Mouse (Mus musculus) spleen, postnatal 14 days (tissue): ENCODE measurements at regions not wholly inside any gene's neighbourhood (a gene's known extent, or its start where the extent isn't known, plus 50 kb on each side); places are given as distances from the start of the nearest gene placed in this dataset.

Source experiments
- DNase-seq, 2 experiments: peaks; one replicate each; pipeline ENCODE4 v3.0.0; 2021 to 2022; ENCODE audit warnings: low spot score in 2 of 2

- no peak for DNase-seq
These were observed 57.8 kb upstream of the Zfand5 start for GRCm38 (mm10) chr19:21214253-21214652.

GRCm38 (mm10) chr19:21193461-21193860 is 78.6 kb upstream of the Zfand5 start:
- DNase-seq, result no peak

- no peak for DNase-seq
These were observed 79.5 kb upstream of the Zfand5 start for GRCm38 (mm10) chr19:21192576-21192975.

GRCm38 (mm10) chr19:21189216-21189615 is 82.9 kb upstream of the Zfand5 start:
- DNase-seq, result no peak

GRCm38 (mm10) chr19:21186656-21187055 is 85.4 kb upstream of the Zfand5 start:
- DNase-seq, result no peak

GRCm38 (mm10) chr19:21186016-21186415 is 86.1 kb upstream of the Zfand5 start:
- DNase-seq, result no peak

- DNase-seq, result no peak
These were observed 89.0 kb upstream of the Zfand5 start for GRCm38 (mm10) chr19:21183028-21183427.

GRCm38 (mm10) chr19:21179886-21180285 is 92.2 kb upstream of the Zfand5 start:
- no peak for DNase-seq

- no peak for DNase-seq
These were observed 96.6 kb upstream of the Zfand5 start for GRCm38 (mm10) chr19:21175426-21175831.

- DNase-seq, result no peak
These were observed 97.4 kb upstream of the Zfand5 start for GRCm38 (mm10) chr19:21174636-21175035.

GRCm38 (mm10) chr19:21173896-21174483 is 98.1 kb upstream of the Zfand5 start:
- DNase-seq, result peak in 1 of 2 experiments; percentile 4

GRCm38 (mm10) chr19:21171191-21171590 is 100.9 kb upstream of the Zfand5 start:
- no peak for DNase-seq

GRCm38 (mm10) chr19:21170785-21171184 is 101.3 kb upstream of the Zfand5 start:
- no peak for DNase-seq

GRCm38 (mm10) chr19:21166939-21167338 is 105.1 kb upstream of the Zfand5 start:
- no peak for DNase-seq

GRCm38 (mm10) chr19:21166465-21166860 is 105.6 kb upstream of the Zfand5 start:
- DNase-seq, result no peak

GRCm38 (mm10) chr19:21165763-21166464 is 106.2 kb upstream of the Zfand5 start:
- DNase-seq, result no peak

GRCm38 (mm10) chr19:21163978-21164377 is 108.1 kb upstream of the Zfand5 start:
- no peak for DNase-seq

- no peak for DNase-seq
These were observed 111.1 kb upstream of the Zfand5 start for GRCm38 (mm10) chr19:21160946-21161345.

- no peak for DNase-seq
These were observed 112.6 kb upstream of the Zfand5 start for GRCm38 (mm10) chr19:21159189-21160137.

GRCm38 (mm10) chr19:21154162-21154561 is 117.9 kb upstream of the Zfand5 start:
- DNase-seq, result no peak

GRCm38 (mm10) chr19:21152027-21152426 is 120.1 kb upstream of the Zfand5 start:
- DNase-seq, result no peak

- no peak for DNase-seq
These were observed 121.2 kb upstream of the Zfand5 start for GRCm38 (mm10) chr19:21150849-21151248.
